Comparison of ENCODE assay signal across 38 mouse cellular contexts in genomic region chr4:115989382-115989781, GRCm38 (mm10). TPM values are rescaled to one million over a fixed set of nuclear protein-coding genes. Genes with fewer than 3 reads are reported as not detected.
"Had no signal": no experiment of that assay in that cellular context is flagged by ENCODE, and none has a peak within 500 bp of the region (broad histone marks: within the 10 kb centered on the region; RNA-seq: fewer than 3 reads in every experiment).

No protein-coding gene starts in this region.

- H3K4me3 ChIP-seq: left cerebral cortex, adult 2 months; limb, embryonic 10.5 days; limb, embryonic 12.5 days; limb, embryonic 13.5 days; limb, embryonic 15.5 days; liver, embryonic 12.5 days; liver, embryonic 13.5 days; liver, embryonic 15.5 days; lung, embryonic 15.5 days; megakaryocyte, embryonic 14.5 days; midbrain, embryonic 10.5 days; midbrain, embryonic 12.5 days; midbrain, embryonic 13.5 days; midbrain, embryonic 15.5 days; myocyte had no signal

- H3K27me3 ChIP-seq: liver, embryonic 13.5 days; lung, embryonic 15.5 days had no signal

- ATAC-seq: liver, embryonic 12.5 days; liver, postnatal 0 days; lung, postnatal 0 days; midbrain, embryonic 13.5 days; midbrain, embryonic 15.5 days; midbrain, embryonic 16.5 days had no signal

- H3K36me3 ChIP-seq: limb, embryonic 10.5 days; limb, embryonic 12.5 days; limb, embryonic 13.5 days; limb, embryonic 15.5 days; liver, embryonic 12.5 days; liver, embryonic 13.5 days; liver, embryonic 15.5 days; lung, embryonic 15.5 days; midbrain, embryonic 10.5 days; midbrain, embryonic 12.5 days; midbrain, embryonic 13.5 days; midbrain, embryonic 15.5 days had no signal

- H3K4me2 ChIP-seq: limb, embryonic 12.5 days; limb, embryonic 13.5 days; limb, embryonic 15.5 days; liver, embryonic 12.5 days; liver, embryonic 13.5 days; liver, embryonic 15.5 days; lung, embryonic 14.5 days; lung, embryonic 15.5 days; midbrain, embryonic 11.5 days; midbrain, embryonic 12.5 days; midbrain, embryonic 13.5 days; midbrain, embryonic 15.5 days had no signal

- H3K4me1 ChIP-seq: limb, embryonic 13.5 days; liver, embryonic 12.5 days; midbrain, embryonic 13.5 days; midbrain, embryonic 15.5 days had no signal

- H3K27ac ChIP-seq: left cerebral cortex, adult 2 months; limb, embryonic 10.5 days; limb, embryonic 12.5 days; limb, embryonic 13.5 days; limb, embryonic 15.5 days; liver, embryonic 12.5 days; liver, embryonic 13.5 days; liver, embryonic 14.5 days; liver, embryonic 15.5 days; lung, embryonic 15.5 days; macrophage; midbrain, embryonic 10.5 days; midbrain, embryonic 12.5 days; midbrain, embryonic 13.5 days; midbrain, embryonic 15.5 days had no signal

- DNase-seq: left cerebral cortex, postnatal 4 days; liver; liver, embryonic 13.5 days; liver, postnatal 0 days; lung, adult 18-20 months; lung, adult 2 months; lung, embryonic 14.5 days; lung, postnatal 10 days; lung, postnatal 14 days; lung, postnatal 36 days; lung, postnatal 4 days; midbrain, embryonic 14.5 days had no signal

- H3K9me3 ChIP-seq: limb, embryonic 10.5 days; limb, embryonic 15.5 days; liver, embryonic 12.5 days; liver, embryonic 13.5 days; liver, embryonic 15.5 days; lung, embryonic 15.5 days; midbrain, embryonic 13.5 days; midbrain, embryonic 15.5 days had no signal

- H3K9ac ChIP-seq: limb, embryonic 12.5 days; limb, embryonic 13.5 days; limb, embryonic 15.5 days; liver, embryonic 12.5 days; liver, embryonic 13.5 days; liver, embryonic 14.5 days; liver, embryonic 15.5 days; liver, postnatal 0 days; lung, embryonic 14.5 days; lung, embryonic 15.5 days; midbrain, embryonic 12.5 days; midbrain, embryonic 13.5 days; midbrain, embryonic 15.5 days had no signal

RNA-seq across cellular contexts. Expression of gene Dmbx1, which starts 49.7 kb away (rescaled TPM):
- total RNA-seq: left cerebral cortex, adult 2 months; left cerebral cortex, postnatal 25 days; left cerebral cortex, postnatal 36 days; megakaryocyte progenitor cell, adult 5-6 weeks; megakaryocyte, adult 5-6 weeks; megakaryocyte-erythroid progenitor cell, adult 5-6 weeks; monocyte, adult 5-6 weeks had no signal
- polyA plus RNA-seq: limb, embryonic 13.5 days; liver, embryonic 12.5 days; liver, embryonic 13.5 days; liver, embryonic 14.5 days; liver, embryonic 15.5 days; liver, embryonic 16.5 days; liver, postnatal 0 days; lung, adult 2 months; lung, embryonic 14.5 days; lung, postnatal 0 days; macrophage had no signal
